Mouse (Mus musculus): Measurements from ENCODE around the gene Glrx. TPM values are rescaled to one million over a fixed set of nuclear protein-coding genes. Genes with fewer than 3 reads are reported as not detected.

The Glrx gene
- polyA plus RNA-seq, 1 experiment from 2014 or later, result 40.7 TPM

- no peak overlapping the region for H3K4me3 ChIP-seq (ENCODE audit: low read length)
- no peak overlapping the region for H3K9ac ChIP-seq (replicated peaks; ENCODE audit: low read length)
- no peak overlapping the region for H3K4me2 ChIP-seq (replicated peaks; ENCODE audit: low read depth, low read length)
- peaks cover 35% of the 10 kb centered on the region for H3K36me3 ChIP-seq (ENCODE audit: insufficient read depth, low read length)
- WGBS, result 85% methylated on average over 6 of the region's 6 CpGs
- H3K4me1 ChIP-seq (ENCODE audit: insufficient read depth, low read length), result no peaks in the 10 kb centered on the region
- no peak for ATAC-seq (ENCODE audit: low FRiP score, low TSS enrichment)
- no peaks in the 10 kb centered on the region for H3K9me3 ChIP-seq (ENCODE audit: low read length)
- no peak overlapping the region for H3K27ac ChIP-seq (ENCODE audit: low read length)
- H3K27me3 ChIP-seq (ENCODE audit: insufficient read depth, low read length), result no peaks in the 10 kb centered on the region
These were observed 36.9 kb downstream of the Glrx start for GRCm38 (mm10) chr13:75876592-75876991.

- no peaks in the 10 kb centered on the region for H3K9me3 ChIP-seq (ENCODE audit: low read length)
- H3K36me3 ChIP-seq (ENCODE audit: insufficient read depth, low read length), result peaks cover 37% of the 10 kb centered on the region
- no peak overlapping the region for H3K4me3 ChIP-seq (ENCODE audit: low read length)
- no peak overlapping the region for H3K27ac ChIP-seq (ENCODE audit: low read length)
- H3K9ac ChIP-seq (replicated peaks; ENCODE audit: low read length), result no peak overlapping the region
- H3K4me1 ChIP-seq (ENCODE audit: insufficient read depth, low read length), result no peaks in the 10 kb centered on the region
- H3K27me3 ChIP-seq (ENCODE audit: insufficient read depth, low read length), result no peaks in the 10 kb centered on the region
- ATAC-seq (ENCODE audit: low FRiP score, low TSS enrichment), result peak; percentile 51; the same call in 1 of the 2 replicates
- H3K4me2 ChIP-seq (replicated peaks; ENCODE audit: low read depth, low read length), result no peak overlapping the region
These were observed 38.2 kb downstream of the Glrx start for GRCm38 (mm10) chr13:75877907-75878306.

GRCm38 (mm10) chr13:75879756-75880155 lies 40.1 kb downstream of the Glrx start:
- no peak overlapping the region for H3K4me3 ChIP-seq (ENCODE audit: low read length)
- no peak overlapping the region for H3K4me2 ChIP-seq (replicated peaks; ENCODE audit: low read depth, low read length)
- no peak overlapping the region for H3K9ac ChIP-seq (replicated peaks; ENCODE audit: low read length)
- H3K27me3 ChIP-seq (ENCODE audit: insufficient read depth, low read length), result no peaks in the 10 kb centered on the region
- H3K9me3 ChIP-seq (ENCODE audit: low read length), result no peaks in the 10 kb centered on the region
- ATAC-seq (ENCODE audit: low FRiP score, low TSS enrichment), result no peak
- no peak overlapping the region for H3K27ac ChIP-seq (ENCODE audit: low read length)
- WGBS, result 78% methylated on average over 3 of the region's 3 CpGs
- H3K4me1 ChIP-seq (ENCODE audit: insufficient read depth, low read length), result no peaks in the 10 kb centered on the region
- peaks cover 41% of the 10 kb centered on the region for H3K36me3 ChIP-seq (ENCODE audit: insufficient read depth, low read length)

GRCm38 (mm10) chr13:75880501-75880900 lies 40.8 kb downstream of the Glrx start:
- WGBS, result 67% methylated on average over 2 of the region's 2 CpGs
- no peak overlapping the region for H3K9ac ChIP-seq (replicated peaks; ENCODE audit: low read length)
- H3K4me3 ChIP-seq (ENCODE audit: low read length), result no peak overlapping the region
- no peaks in the 10 kb centered on the region for H3K27me3 ChIP-seq (ENCODE audit: insufficient read depth, low read length)
- H3K9me3 ChIP-seq (ENCODE audit: low read length), result no peaks in the 10 kb centered on the region
- no peaks in the 10 kb centered on the region for H3K4me1 ChIP-seq (ENCODE audit: insufficient read depth, low read length)
- H3K4me2 ChIP-seq (replicated peaks; ENCODE audit: low read depth, low read length), result no peak overlapping the region
- H3K36me3 ChIP-seq (ENCODE audit: insufficient read depth, low read length), result peaks cover 38% of the 10 kb centered on the region
- no peak for ATAC-seq (ENCODE audit: low FRiP score, low TSS enrichment)
- no peak overlapping the region for H3K27ac ChIP-seq (ENCODE audit: low read length)

GRCm38 (mm10) chr13:75883792-75884191 lies 44.1 kb downstream of the Glrx start:
- Histone ChIP-seq H3K27ac (ENCODE audit: low read length) (no peak overlapping the region), H3K4me3 (ENCODE audit: low read length) (no peak overlapping the region), H3K36me3 (ENCODE audit: insufficient read depth, low read length) (peaks cover 25% of the 10 kb centered on the region), H3K27me3 (ENCODE audit: insufficient read depth, low read length) (no peaks in the 10 kb centered on the region), H3K4me1 (ENCODE audit: insufficient read depth, low read length) (no peaks in the 10 kb centered on the region), H3K9ac (replicated peaks; ENCODE audit: low read length) (no peak overlapping the region), H3K4me2 (replicated peaks; ENCODE audit: low read depth, low read length) (no peak overlapping the region), H3K9me3 (ENCODE audit: low read length) (peaks cover 4% of the 10 kb centered on the region; the same call in 1 of the 2 replicates)
- WGBS, result 57% methylated on average over 3 of the region's 3 CpGs
- no peak for ATAC-seq (ENCODE audit: low FRiP score, low TSS enrichment)

GRCm38 (mm10) chr13:75891868-75892267 lies 52.2 kb downstream of the Glrx start:
- no peak for ATAC-seq (ENCODE audit: low FRiP score, low TSS enrichment)
- Histone ChIP-seq H3K36me3 (ENCODE audit: insufficient read depth, low read length) (peaks cover 30% of the 10 kb centered on the region), H3K4me3 (ENCODE audit: low read length) (no peak overlapping the region), H3K4me2 (replicated peaks; ENCODE audit: low read depth, low read length) (no peak overlapping the region), H3K9me3 (ENCODE audit: low read length) (no peaks in the 10 kb centered on the region), H3K27ac (ENCODE audit: low read length) (no peak overlapping the region), H3K27me3 (ENCODE audit: insufficient read depth, low read length) (no peaks in the 10 kb centered on the region), H3K4me1 (ENCODE audit: insufficient read depth, low read length) (no peaks in the 10 kb centered on the region), H3K9ac (replicated peaks; ENCODE audit: low read length) (no peak overlapping the region)
- WGBS, result 92% methylated on average over 4 of the region's 4 CpGs

GRCm38 (mm10) chr13:75892291-75892690 lies 52.6 kb downstream of the Glrx start:
- no peaks in the 10 kb centered on the region for H3K4me1 ChIP-seq (ENCODE audit: insufficient read depth, low read length)

GRCm38 (mm10) chr13:75892876-75893275 lies 53.2 kb downstream of the Glrx start:
- no peak for ATAC-seq (ENCODE audit: low FRiP score, low TSS enrichment)
- Histone ChIP-seq H3K4me2 (replicated peaks; ENCODE audit: low read depth, low read length) (no peak overlapping the region), H3K4me1 (ENCODE audit: insufficient read depth, low read length) (no peaks in the 10 kb centered on the region), H3K9ac (replicated peaks; ENCODE audit: low read length) (no peak overlapping the region), H3K4me3 (ENCODE audit: low read length) (no peak overlapping the region), H3K27me3 (ENCODE audit: insufficient read depth, low read length) (no peaks in the 10 kb centered on the region), H3K27ac (ENCODE audit: low read length) (no peak overlapping the region), H3K36me3 (ENCODE audit: insufficient read depth, low read length) (peaks cover 30% of the 10 kb centered on the region), H3K9me3 (ENCODE audit: low read length) (no peaks in the 10 kb centered on the region)
- WGBS, result 64% methylated on average over 6 of the region's 6 CpGs

More at GRCm38 (mm10) chr13:75892291-75892690, 52.6 kb downstream of the Glrx start:
- no peak overlapping the region for H3K27ac ChIP-seq (ENCODE audit: low read length)
- H3K4me3 ChIP-seq (ENCODE audit: low read length), result no peak overlapping the region
- WGBS, result 86% methylated on average over 3 of the region's 3 CpGs
- no peak overlapping the region for H3K4me2 ChIP-seq (replicated peaks; ENCODE audit: low read depth, low read length)
- H3K9me3 ChIP-seq (ENCODE audit: low read length), result no peaks in the 10 kb centered on the region
- no peak overlapping the region for H3K9ac ChIP-seq (replicated peaks; ENCODE audit: low read length)
- H3K36me3 ChIP-seq (ENCODE audit: insufficient read depth, low read length), result peaks cover 30% of the 10 kb centered on the region
- H3K27me3 ChIP-seq (ENCODE audit: insufficient read depth, low read length), result no peaks in the 10 kb centered on the region
- ATAC-seq (ENCODE audit: low FRiP score, low TSS enrichment), result no peak

Other genes with a start within 250 kb of the Glrx start
- gene Ell2, start 133.1 kb upstream of the Glrx start, polyA plus RNA-seq (2015; fragmentation: Nextera tagmentation; extraction: Ambion mirVana), result 4.2 and 5.1 TPM in 2 replicates
- 31.2 and 32.0 TPM in 2 replicates for gene Rhobtb3, start 104.1 kb downstream of the Glrx start, polyA plus RNA-seq (2015; fragmentation: Nextera tagmentation; extraction: Ambion mirVana)
- 0.80 and 1.0 TPM in 2 replicates for gene Spata9, start 127.3 kb downstream of the Glrx start, polyA plus RNA-seq (2015; fragmentation: Nextera tagmentation; extraction: Ambion mirVana)
- 15.7 and 18.1 TPM in 2 replicates for gene Rfesd, start 178.9 kb downstream of the Glrx start, polyA plus RNA-seq (2015; fragmentation: Nextera tagmentation; extraction: Ambion mirVana)
- gene Gpr150, start 217.1 kb downstream of the Glrx start, polyA plus RNA-seq (2015; fragmentation: Nextera tagmentation; extraction: Ambion mirVana), result 0.49 and 0.56 TPM in 2 replicates

All from kidney, embryonic 16.5 days (tissue).